Mouse (Mus musculus) lung, embryonic 16.5 days (tissue): ENCODE measurements around the gene Trim65. TPM values are rescaled to one million over a fixed set of nuclear protein-coding genes. Genes with fewer than 3 reads are reported as not detected.
"Not testable (repeated sequence)": the region's sequence is repeated elsewhere in the genome, so short reads cannot be mapped to it uniquely, and the experiment has no call there.

Source experiments
- ATAC-seq: fragments of 200-750 bp; cut with Nextera tagmentation; 2 replicates; pipeline ENCODE4 v1.8.0; 2017; ENCODE audit warnings: low read depth, mild to moderate bottlenecking, moderate library complexity
- H3K27ac ChIP-seq: fragments of 300-500 bp; sonication (generic); 2 replicates; pipeline ENCODE4 v1.5.1; 2014; ENCODE audit warnings: mild to moderate bottlenecking, control low read depth, low read length
- H3K27me3 ChIP-seq: fragments of 300-500 bp; sonication (generic); 2 replicates; pipeline ENCODE4 v1.6.1; 2014; ENCODE audit warnings: low read depth, low read length, mixed read lengths; ENCODE audit not compliant: control insufficient read depth, insufficient read depth
- H3K36me3 ChIP-seq: fragments of 300-500 bp; sonication (generic); 2 replicates; pipeline ENCODE4 v1.6.1; 2014; ENCODE audit warnings: low read length; ENCODE audit not compliant: control insufficient read depth, insufficient read depth
- H3K4me1 ChIP-seq: fragments of 300-500 bp; sonication (generic); replicated peaks from 2 replicates; pipeline ENCODE4 v1.6.1; 2014; ENCODE audit warnings: low read length, mixed read lengths; ENCODE audit not compliant: control insufficient read depth, insufficient read depth
- H3K4me2 ChIP-seq: fragments of 300-500 bp; sonication (generic); 2 replicates; pipeline ENCODE4 v1.6.1; 2014; ENCODE audit warnings: low read depth, low read length, control low read depth
- H3K4me3 ChIP-seq: fragments of 300-500 bp; sonication (generic); 2 replicates; pipeline ENCODE4 v1.5.1; 2014; ENCODE audit warnings: mild to moderate bottlenecking, low read length, control low read depth
- H3K9ac ChIP-seq: fragments of 300-500 bp; sonication (generic); 2 replicates; pipeline ENCODE4 v1.6.1; 2014; ENCODE audit warnings: low read length, control low read depth
- H3K9me3 ChIP-seq: fragments of 300-500 bp; sonication (generic); 2 replicates; pipeline ENCODE4 v1.6.1; 2016; ENCODE audit warnings: low read length; ENCODE audit not compliant: control insufficient read depth
- WGBS: fragments of 180-500 bp; shearing (Covaris S2); extraction: QIAGEN DNeasy Blood & Tissue Kit; methylation state at CpG from one replicate; pipeline ENCODE4 v1.1.7; 2014; 5-methylcytosine and 5-hydroxymethylcytosine counted together
- polyA plus RNA-seq: library from polyadenylated mRNA; unstranded; fragments of >200 nt; fragmentation: Nextera tagmentation; extraction: Ambion mirVana; gene quantifications from 2 replicates; pipeline ENCODE4 v1.2.1, GENCODE M21; 2015

Trim65 gene
- polyA plus RNA-seq, 1 experiment from 2014 or later: 6.4 TPM

DNA sequence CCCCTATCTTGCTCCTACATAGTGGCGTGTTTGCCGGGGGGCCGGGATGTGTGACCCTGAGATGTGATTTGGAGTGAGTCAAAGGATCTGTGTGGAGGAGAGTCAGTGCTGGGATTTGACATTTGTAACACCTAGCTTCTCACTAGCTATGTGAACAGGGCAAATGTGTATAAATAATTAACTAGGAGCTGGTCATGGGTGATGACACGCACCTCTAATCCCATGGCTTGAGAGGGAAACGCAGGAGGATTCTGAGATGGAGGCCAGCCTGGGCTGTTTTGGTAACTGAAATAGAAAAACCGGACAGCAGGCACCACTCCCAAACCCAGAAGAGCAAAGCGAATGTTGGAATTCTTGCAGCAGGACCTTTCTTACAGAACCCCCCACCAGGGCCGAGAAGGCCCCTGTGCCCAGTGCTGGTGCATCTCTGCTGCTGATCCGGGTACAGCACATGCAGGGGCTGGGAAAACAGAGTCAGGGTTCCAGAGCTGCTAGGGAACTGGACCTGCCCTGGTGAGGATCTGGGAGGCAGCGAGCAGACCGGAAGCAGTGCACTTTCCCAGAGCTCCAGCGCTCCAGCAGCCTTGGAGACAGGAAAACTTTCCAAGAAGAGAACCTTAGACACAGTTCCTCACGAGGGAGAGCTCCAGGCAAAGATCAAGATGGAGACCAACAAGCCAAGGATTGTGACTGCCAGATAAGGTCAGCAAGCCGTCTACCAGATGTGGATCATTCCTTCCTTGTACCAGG lies 32.0 kb downstream of the Trim65 start:
- Histone ChIP-seq H3K27ac (peak overlapping the region; percentile 36; the same call in 1 of the 2 replicates), H3K4me2 (no peak overlapping the region), H3K9ac (peak overlapping the region; percentile 35), H3K36me3 (no peaks in the 10 kb centered on the region), H3K4me3 (no peak overlapping the region), H3K27me3 (no peaks in the 10 kb centered on the region), H3K4me1 (peaks cover 41% of the 10 kb centered on the region), H3K9me3 (peaks cover 4% of the 10 kb centered on the region)
- ATAC-seq: no peak
- 56% methylated on average over 14 of the region's 14 CpGs for WGBS

GRCm38 (mm10) chr11:116096213-116097108 lies 34.5 kb downstream of the Trim65 start:
- WGBS: 78% methylated on average over 5 of the region's 5 CpGs
- Histone ChIP-seq H3K27me3 (no peaks in the 10 kb centered on the region), H3K27ac (no peak overlapping the region), H3K4me3 (no peak overlapping the region), H3K4me1 (peaks cover 23% of the 10 kb centered on the region), H3K9ac (no peak overlapping the region), H3K36me3 (no peaks in the 10 kb centered on the region), H3K4me2 (no peak overlapping the region), H3K9me3 (peaks cover 4% of the 10 kb centered on the region)
- ATAC-seq: no peak

DNA sequence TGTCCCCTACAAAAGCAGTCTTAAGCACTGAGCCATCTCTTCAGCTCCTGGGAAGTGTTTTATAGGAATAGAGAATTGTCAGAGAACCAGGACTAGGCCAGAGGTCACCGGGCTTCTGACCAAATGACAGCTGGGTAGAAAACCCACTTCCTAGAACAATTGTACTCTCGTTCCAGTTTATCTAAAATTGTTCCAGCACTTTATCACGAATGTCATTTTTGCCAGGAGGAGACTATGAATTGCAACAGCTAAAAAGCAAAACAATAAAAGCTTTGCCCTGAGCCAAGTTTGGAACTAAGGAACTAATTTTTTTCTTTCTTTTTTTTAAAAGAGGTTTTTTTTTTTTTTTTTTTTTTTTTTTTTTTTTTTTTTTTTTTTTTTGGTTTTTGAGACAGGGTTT lies 35.4 kb downstream of the Trim65 start:
- 52% methylated on average over 3 of the region's 3 CpGs for WGBS
- Histone ChIP-seq H3K9ac (no peak overlapping the region), H3K27me3 (no peaks in the 10 kb centered on the region), H3K4me3 (no peak overlapping the region), H3K27ac (peak overlapping the region; percentile 54), H3K4me1 (peaks cover 15% of the 10 kb centered on the region), H3K9me3 (peaks cover 4% of the 10 kb centered on the region), H3K4me2 (no peak overlapping the region), H3K36me3 (no peaks in the 10 kb centered on the region)
- ATAC-seq: peak; percentile 51

DNA sequence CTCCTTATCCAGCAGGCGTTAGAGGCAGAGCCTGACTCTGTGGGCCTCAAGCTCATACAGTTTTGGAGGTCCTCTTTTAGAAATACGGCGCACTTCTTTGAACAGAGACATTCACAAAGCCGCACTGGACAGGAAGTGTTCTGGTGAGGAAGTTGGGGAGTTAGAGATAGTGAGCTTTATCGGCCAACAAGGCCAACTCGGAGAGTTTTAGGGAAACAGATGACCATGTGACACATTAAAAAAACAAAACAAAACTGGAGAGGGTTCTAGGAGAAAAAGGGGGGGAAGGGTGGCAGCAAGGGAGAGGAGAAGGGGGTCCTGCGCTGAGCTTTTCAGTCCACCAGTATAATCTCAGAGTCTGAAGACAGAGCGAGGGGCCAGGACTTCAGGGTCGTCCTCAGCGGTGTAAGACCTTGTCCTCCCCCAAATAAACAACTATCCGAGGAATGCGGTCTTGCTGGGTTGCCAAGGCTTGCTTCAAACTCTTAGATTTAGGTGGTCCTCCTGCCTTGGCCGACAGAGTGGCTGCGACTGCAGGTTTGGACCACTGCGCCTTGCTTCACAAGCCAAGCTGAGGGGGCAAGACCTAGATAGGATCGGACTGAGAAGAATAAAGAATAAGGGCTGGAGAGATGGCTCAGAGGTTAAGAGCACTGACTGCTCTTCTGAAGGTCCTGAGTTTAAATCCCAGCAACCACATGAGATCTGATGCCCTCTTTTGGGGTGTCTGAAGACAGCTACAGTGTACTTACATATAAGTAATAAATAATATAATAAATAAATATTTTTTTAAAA lies 37.0 kb downstream of the Trim65 start:
- peaks cover 4% of the 10 kb centered on the region for H3K9me3 ChIP-seq
- peak overlapping the region; percentile 71 for H3K27ac ChIP-seq
- H3K9ac ChIP-seq: peak overlapping the region; percentile 13; the same call in 1 of the 2 replicates
- ATAC-seq: 0 out of 2 replicates have a peak, but pooled peaks have one; percentile 24
- no peak overlapping the region for H3K4me3 ChIP-seq
- H3K27me3 ChIP-seq: no peaks in the 10 kb centered on the region
- no peak overlapping the region for H3K4me2 ChIP-seq
- no peaks in the 10 kb centered on the region for H3K36me3 ChIP-seq
- 32% methylated on average over 16 of the region's 16 CpGs for WGBS
- peaks cover 7% of the 10 kb centered on the region; the same call in 1 of the 2 replicates for H3K4me1 ChIP-seq

- not testable (repeated sequence) for H3K27ac ChIP-seq, H3K4me3 ChIP-seq, ATAC-seq, H3K9me3 ChIP-seq, H3K4me1 ChIP-seq, H3K4me2 ChIP-seq, H3K27me3 ChIP-seq, H3K36me3 ChIP-seq, H3K9ac ChIP-seq
- 88% methylated on average over 6 of the region's 6 CpGs for WGBS
Observed at GRCm38 (mm10) chr11:116092959-116093358, 38.0 kb downstream of the Trim65 start.

GRCm38 (mm10) chr11:116091591-116091990 lies 39.3 kb downstream of the Trim65 start:
- Histone ChIP-seq H3K4me1 (peaks cover 9% of the 10 kb centered on the region), H3K4me2 (no peak overlapping the region), H3K36me3 (no peaks in the 10 kb centered on the region), H3K9ac (no peak overlapping the region), H3K27me3 (no peaks in the 10 kb centered on the region), H3K27ac (no peak overlapping the region), H3K9me3 (peaks cover 1% of the 10 kb centered on the region; the same call in 1 of the 2 replicates), H3K4me3 (no peak overlapping the region)
- 87% methylated on average over 6 of the region's 6 CpGs for WGBS
- ATAC-seq: no peak

- peaks cover 16% of the 10 kb centered on the region for H3K4me1 ChIP-seq
- no peak overlapping the region for H3K27ac ChIP-seq
- H3K9ac ChIP-seq: no peak overlapping the region
- no peak for ATAC-seq
- H3K9me3 ChIP-seq: no peaks in the 10 kb centered on the region
- H3K27me3 ChIP-seq: no peaks in the 10 kb centered on the region
- 80% methylated on average over 6 of the region's 6 CpGs for WGBS
- no peaks in the 10 kb centered on the region for H3K36me3 ChIP-seq
- H3K4me3 ChIP-seq: no peak overlapping the region
- no peak overlapping the region for H3K4me2 ChIP-seq
Observed at GRCm38 (mm10) chr11:116089545-116089944, 41.4 kb downstream of the Trim65 start.

- no peak overlapping the region for H3K27ac ChIP-seq
- ATAC-seq: no peak
- no peak overlapping the region for H3K9ac ChIP-seq
- no peak overlapping the region for H3K4me3 ChIP-seq
- H3K36me3 ChIP-seq: no peaks in the 10 kb centered on the region
- no peaks in the 10 kb centered on the region for H3K27me3 ChIP-seq
- no peak overlapping the region for H3K4me2 ChIP-seq
- no peaks in the 10 kb centered on the region for H3K9me3 ChIP-seq
- WGBS: 65% methylated on average over 11 of the region's 11 CpGs
- H3K4me1 ChIP-seq: peaks cover 13% of the 10 kb centered on the region
Observed at GRCm38 (mm10) chr11:116088741-116089394, 42.1 kb downstream of the Trim65 start.
